Mouse (Mus musculus) neutrophil, adult 5-6 weeks (primary cell): ENCODE results near the gene Hnf4a. TPM values are rescaled to one million over a fixed set of nuclear protein-coding genes. Genes with fewer than 3 reads are reported as not detected.

ENCODE experiments used
- ATAC-seq: fragments of 151-379, 151-347 bp; 2 replicates; pipeline ENCODE4 v1.8.0; 2017; ENCODE audit warnings: mild to moderate bottlenecking, moderate TSS enrichment; ENCODE audit not compliant: insufficient number of reproducible peaks, poor library complexity, low FRiP score, severe bottlenecking; ENCODE audit errors: extremely low read depth
- total RNA-seq: library from RNA; stranded (forward); fragments of 200-1000 nt; gene quantifications from 2 replicates; pipeline ENCODE4 v1.2.3, GENCODE M21; 2017

Gene Hnf4a
- total RNA-seq, 1 experiment from 2014 or later, result not detected

- ATAC-seq, result no peak
These were observed 33.9 kb downstream of the Hnf4a start for GRCm38 (mm10) chr2:163540231-163541117.

GRCm38 (mm10) chr2:163541568-163542182 is 35.1 kb downstream of the Hnf4a start:
- no peak for ATAC-seq

GRCm38 (mm10) chr2:163542674-163543073 is 36.1 kb downstream of the Hnf4a start:
- ATAC-seq, result no peak

- ATAC-seq, result no peak
These were observed 40.2 kb downstream of the Hnf4a start for GRCm38 (mm10) chr2:163546623-163547318.

- no peak for ATAC-seq
These were observed 42.2 kb downstream of the Hnf4a start for GRCm38 (mm10) chr2:163548822-163549221.

GRCm38 (mm10) chr2:163549786-163550185 is 43.2 kb downstream of the Hnf4a start:
- ATAC-seq, result no peak

- ATAC-seq, result no peak
These were observed 45.9 kb downstream of the Hnf4a start for GRCm38 (mm10) chr2:163552518-163552929.

- no peak for ATAC-seq
These were observed 47.9 kb downstream of the Hnf4a start for GRCm38 (mm10) chr2:163554425-163554982.

- no peak for ATAC-seq
These were observed 48.4 kb downstream of the Hnf4a start for GRCm38 (mm10) chr2:163554996-163555395.

- no peak for ATAC-seq
These were observed 48.8 kb downstream of the Hnf4a start for GRCm38 (mm10) chr2:163555417-163555816.

GRCm38 (mm10) chr2:163558548-163558947 is 51.9 kb downstream of the Hnf4a start:
- no peak for ATAC-seq

- no peak for ATAC-seq
These were observed 52.6 kb downstream of the Hnf4a start for GRCm38 (mm10) chr2:163559236-163559635.

GRCm38 (mm10) chr2:163560247-163560646 is 53.6 kb downstream of the Hnf4a start:
- ATAC-seq, result no peak

- no peak for ATAC-seq
These were observed 54.8 kb downstream of the Hnf4a start for GRCm38 (mm10) chr2:163561258-163561948.

- ATAC-seq, result no peak
These were observed 58.0 kb downstream of the Hnf4a start for GRCm38 (mm10) chr2:163564646-163565045.

GRCm38 (mm10) chr2:163574321-163574720 is 67.7 kb downstream of the Hnf4a start:
- ATAC-seq, result no peak

- ATAC-seq, result no peak
These were observed 68.6 kb downstream of the Hnf4a start for GRCm38 (mm10) chr2:163575248-163575647.

GRCm38 (mm10) chr2:163577986-163578385 is 71.4 kb downstream of the Hnf4a start:
- ATAC-seq, result no peak
